Mouse (Mus musculus) heart, adult 9 months (tissue): ENCODE data around the gene Inafm2.

ENCODE experiments used
- DNase-seq, 2 experiments: peaks; one replicate each; pipeline ENCODE4 v3.0.0; 2022; ENCODE audit warnings: low spot score in 2 of 2

Inafm2 gene

DNA sequence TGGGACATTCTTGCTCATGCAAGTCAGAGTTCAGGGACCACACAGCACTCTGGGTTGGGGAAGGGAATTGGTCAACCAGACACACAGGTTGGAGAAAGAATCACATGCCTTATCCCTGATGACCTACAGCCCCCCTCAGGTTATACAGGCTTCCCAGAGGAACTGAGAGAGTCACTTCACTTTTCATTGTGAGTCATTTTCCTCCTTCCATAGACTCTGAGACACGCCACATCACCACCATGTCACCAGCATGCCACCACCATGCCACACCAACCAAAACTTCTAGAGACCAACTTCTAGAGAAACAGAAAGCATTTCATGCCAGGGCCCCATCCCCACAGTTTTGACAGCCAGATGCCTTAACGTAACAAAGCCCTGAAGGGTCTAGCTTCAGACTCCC, 18.7 kb upstream of the Inafm2 start:
- no peak for DNase-seq

DNA sequence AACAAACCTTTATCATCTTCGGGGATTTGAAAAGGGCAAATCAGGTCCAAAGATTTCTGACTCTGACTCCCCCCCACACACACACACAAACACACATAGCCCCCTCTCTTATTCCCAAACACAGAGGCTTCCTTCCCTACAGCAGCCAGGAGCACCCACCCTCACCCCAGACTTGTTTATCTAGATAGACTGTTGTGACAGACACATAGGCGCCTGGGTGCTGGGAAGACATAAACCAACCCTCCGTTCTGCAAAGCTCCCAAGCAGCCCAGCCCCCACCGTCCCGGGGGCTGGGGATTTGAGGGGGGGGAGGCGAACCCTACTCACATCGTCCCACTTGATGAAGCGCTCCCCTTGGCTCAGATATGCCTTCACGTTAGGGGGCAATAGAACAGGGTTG, 17.6 kb upstream of the Inafm2 start:
- no peak for DNase-seq

DNA sequence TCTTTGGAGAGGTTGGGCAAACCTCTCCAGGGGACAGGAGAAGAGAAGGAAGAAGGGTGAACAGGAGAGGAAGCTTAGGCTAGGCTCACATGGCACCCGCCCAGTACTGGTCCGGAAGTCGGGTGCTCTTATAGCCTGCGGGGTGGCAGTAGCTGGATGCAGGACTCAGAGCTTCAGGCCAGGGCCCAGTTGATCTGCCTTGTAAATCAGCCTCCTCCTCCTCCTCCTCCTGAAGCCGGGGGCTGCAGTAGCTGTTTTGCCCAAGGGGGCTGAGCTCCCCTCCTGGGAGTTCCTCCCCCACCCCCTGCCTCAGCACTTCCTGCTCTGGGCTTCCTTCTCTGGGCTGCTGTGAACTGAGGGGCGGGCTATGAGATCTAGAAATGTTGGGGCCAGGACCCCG, 17.2 kb upstream of the Inafm2 start, which contains the start of gene Plcb2:
Gene Plcb2 (minus strand): TSS at position 102 of the 400 bp plus-strand sequence.
- DNase-seq, result no peak

DNA sequence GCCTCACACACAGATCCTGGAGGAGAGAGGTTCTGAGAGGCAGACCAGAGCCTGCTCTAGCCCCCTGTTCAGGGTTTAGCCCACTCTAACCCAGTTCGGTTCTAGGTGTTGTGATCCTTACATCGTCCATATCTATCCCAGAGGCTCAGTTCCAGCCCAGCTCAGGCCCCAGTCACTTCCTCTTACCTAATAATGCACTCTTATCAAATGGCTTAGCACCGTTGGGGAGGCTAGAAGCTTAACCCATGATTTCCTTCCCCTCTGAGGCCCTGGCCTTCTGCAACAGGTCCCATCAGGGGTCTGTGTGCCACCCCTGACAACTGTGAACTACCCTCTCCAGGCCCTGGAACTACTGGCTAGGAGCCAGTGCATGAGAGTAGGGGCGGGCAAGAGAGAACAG, 16.4 kb upstream of the Inafm2 start:
- DNase-seq, result no peak

DNA sequence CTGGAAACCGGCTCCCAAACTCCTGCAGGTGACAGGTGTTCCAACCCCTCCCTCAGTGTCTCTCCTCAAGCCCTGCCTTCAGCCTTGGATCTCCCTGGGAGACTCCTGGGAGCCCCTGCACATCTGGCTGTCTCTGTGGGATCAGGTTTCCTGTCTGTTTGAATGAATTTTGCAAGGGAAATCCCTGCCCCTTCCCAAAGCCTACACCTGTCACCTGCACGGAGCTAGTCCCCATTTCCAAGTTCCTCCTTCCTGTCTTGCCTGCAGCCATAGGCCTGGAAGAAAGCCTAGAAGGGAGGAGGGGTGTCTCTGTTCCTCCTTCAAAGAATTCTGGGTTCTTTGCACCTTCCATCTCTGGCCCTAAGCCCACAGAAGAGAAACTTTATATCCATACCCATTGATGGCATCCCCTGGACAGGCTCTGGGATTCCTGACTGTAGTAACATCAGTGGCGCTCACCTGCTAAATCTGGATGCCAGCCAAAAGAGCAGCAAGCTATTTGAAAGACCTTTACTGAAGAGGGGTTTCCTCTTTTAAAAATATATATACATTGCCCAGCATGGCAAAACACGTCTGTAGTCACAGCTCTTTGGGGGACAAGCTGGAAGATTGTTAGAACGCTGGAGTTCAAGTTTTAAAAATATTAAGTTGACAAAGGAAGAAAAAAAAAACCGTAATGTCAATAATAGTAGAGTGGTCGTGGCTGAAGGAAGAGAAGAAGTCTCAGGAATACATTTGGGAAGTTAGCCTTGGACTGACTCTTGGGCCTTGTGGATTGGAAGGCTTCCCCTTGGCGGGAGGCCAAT, 15.5 kb upstream of the Inafm2 start:
- DNase-seq, result no peak

DNA sequence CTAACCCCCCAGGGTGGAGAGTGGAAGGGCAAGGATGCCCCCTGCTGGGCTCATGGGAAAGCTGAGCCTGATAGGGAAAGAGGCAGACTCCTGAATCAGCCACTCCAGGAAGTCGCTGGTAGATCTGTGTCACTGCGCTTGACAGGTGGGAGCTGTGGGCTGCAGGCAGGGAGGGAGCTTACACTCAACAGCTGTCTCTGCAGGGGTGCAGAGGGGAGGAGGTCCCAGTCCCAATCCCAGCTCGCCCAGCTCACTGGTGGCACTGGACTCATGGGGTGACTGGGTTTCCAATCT, 15.0 kb upstream of the Inafm2 start:
- DNase-seq, result peak in 1 of 2 experiments; percentile 63

DNA sequence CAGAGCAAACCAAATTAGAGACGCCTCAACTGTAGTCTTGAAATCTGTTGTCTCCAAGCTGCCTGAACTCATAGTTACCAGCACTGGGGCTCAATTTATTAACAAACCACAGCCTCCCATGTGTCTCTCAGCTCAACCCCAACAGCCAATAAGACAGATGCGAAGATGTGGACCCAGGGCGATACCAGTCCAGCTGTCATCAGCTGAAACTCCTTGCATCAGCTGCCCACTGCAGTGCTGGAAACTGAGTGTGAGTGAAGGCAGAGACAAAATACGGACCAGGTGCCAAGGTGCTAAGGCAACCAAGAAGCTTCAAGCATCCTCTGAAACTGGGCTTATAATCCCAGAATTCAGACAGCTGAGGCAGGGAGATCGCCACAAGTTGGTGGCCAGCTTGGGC, 13.6 kb upstream of the Inafm2 start:
- DNase-seq, result no peak

DNA sequence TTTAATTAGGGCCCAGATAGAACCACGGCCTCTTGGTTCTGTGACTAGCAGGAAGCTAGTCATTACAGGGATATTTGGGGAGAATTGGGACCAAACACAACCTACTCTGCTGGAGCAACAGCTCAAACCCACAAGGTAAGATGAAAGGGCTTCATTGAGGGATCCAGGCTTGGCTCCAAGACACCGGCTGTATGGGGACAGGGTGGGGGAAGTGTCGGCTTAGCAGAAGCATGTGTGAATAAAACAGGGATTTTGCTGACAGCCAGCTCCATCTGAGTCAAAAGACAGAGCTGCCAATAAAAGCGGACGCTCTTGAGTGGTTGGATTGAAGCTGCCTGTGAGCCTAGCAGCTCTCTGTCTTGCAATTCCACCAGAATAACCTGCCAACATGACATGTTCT, 12.2 kb upstream of the Inafm2 start:
- DNase-seq, result no peak

DNA sequence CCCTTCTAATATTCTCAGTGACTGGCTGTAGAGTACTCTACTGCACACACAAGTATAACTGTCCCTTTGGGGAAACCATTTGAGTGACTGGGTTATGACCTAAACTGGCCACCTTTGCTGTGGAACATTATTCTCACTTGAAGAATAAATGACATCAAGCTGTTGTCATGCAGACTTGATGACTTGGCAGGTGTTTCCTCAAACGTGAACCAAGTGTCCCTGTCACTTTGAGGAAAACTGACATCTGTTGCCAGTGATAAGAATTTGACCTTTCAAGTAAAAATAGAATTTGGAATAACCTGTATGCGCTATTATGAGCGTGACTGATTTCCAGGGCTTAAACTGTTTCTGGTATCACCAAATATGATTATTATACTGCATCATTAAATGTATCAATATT, 5.2 kb upstream of the Inafm2 start:
- no peak for DNase-seq

DNA sequence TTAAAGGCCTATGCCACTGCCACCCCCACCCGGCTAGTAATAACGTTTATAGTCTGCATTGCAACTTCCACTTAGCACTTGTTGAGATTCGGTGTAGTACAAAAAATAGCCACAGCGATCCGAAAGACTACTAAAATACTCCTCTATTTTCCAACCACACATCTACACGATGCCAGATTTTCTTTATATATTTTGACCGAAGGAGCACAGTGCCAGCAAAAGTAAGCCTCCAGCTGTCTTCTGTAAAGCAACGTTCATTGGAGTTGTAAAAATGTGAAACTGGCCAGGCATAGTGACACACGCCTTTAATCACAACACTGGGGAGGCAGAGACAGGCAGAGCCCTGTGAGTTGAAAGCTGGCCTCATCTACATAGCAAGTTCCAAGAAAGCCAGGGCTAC, 4.4 kb upstream of the Inafm2 start:
- no peak for DNase-seq

DNA sequence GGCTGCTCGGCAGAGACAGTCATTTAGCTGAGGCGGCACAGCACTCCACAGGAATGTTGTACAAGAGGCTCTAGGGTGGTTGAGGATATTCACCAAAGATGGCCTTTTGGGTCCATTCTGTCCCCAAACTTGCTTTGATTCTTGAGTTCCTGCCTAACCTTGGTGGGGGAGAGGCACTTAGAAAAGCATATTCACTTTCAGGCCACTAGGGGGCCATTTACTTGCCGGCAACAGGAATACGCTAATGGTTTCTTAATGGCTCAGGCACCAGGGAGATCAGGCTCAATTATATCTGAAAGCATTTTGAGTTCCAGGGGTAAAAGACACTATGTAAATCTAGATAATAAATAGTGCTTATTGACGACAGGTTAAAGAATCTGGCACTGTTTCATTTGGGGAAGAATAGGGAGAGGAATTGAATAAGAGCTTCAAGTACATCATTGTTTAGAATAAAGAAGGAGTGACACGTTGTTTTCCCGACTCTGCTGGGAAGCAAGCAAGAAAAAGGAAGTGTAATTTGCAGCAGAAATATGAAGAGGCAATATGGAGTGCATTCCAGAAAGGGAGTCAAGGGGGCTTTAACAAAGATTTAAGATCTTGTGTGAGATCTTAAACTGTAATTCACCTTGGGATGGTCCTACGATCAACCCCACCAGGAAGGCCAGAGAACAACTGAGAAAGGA, 2.2 kb upstream of the Inafm2 start:
- DNase-seq, result peak; percentile 62 to 64

DNA sequence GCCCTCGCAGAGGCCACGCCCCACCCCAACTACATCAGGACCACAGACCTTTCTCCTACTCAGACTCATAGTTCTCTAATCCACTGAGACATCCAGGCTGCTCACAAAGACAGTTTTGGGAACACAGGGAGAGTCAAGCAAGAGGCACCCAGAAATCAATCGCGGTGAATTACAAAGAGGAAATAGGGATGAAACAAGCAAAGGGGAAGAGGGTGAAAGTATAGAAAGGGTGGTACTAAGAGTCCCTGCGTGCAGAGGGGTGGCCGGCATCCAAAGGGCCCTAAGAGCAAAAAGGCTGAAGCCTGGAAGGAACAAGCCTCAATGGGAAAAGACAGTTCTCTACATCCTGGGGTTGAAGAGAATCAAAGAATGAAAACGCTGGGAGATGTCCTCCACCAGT, 937 bp upstream of the Inafm2 start:
- DNase-seq, result no peak

DNA sequence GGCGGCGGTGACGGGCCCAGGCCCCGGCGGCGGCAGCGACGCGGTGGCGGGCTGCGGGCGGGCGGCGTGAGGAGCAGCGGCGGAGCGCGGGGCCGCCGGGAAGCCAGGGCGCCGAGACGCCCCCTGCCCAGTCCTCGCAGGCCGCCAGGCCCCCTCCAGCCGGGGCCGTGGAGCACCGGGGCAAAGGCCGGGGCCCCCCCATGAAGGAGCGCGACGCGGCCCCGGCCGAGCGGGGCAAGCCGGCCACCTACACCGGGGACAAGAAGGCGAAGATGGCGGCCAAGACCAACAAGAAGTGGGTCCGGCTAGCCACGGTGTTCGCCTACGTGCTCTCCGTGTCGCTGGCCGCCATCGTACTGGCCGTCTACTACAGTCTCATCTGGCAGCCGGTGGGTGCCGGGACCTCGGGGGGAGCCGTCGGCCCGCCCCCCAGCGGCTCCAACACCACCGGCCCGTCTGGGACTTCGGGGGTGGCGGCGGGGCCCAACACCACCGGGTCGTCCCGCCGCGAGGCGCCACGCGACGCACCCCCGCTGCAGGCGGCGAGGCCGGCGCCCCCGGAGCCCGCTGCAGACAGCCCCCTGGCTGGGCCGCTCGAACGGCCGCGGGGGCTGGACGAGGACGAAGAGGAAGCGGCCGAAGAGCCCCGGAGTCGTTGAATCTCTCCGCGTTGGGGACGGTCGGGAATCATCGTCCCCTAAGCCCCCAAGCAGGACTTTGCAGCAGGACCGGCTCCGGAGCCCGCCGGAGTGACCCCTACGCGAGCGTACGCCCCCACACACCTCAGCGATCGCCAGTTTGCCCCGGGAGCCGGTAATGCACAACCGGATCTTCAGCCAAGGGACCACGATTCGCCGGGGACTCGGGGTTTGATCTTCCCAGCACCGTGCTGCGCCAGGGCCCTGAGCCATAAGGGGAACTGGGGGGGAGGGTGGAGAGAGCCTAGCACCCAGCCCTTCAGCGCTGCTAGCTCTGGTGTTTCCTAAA, 650 bp downstream of the Inafm2 start:
- peak in 1 of 2 experiments; percentile 48 for DNase-seq

DNA sequence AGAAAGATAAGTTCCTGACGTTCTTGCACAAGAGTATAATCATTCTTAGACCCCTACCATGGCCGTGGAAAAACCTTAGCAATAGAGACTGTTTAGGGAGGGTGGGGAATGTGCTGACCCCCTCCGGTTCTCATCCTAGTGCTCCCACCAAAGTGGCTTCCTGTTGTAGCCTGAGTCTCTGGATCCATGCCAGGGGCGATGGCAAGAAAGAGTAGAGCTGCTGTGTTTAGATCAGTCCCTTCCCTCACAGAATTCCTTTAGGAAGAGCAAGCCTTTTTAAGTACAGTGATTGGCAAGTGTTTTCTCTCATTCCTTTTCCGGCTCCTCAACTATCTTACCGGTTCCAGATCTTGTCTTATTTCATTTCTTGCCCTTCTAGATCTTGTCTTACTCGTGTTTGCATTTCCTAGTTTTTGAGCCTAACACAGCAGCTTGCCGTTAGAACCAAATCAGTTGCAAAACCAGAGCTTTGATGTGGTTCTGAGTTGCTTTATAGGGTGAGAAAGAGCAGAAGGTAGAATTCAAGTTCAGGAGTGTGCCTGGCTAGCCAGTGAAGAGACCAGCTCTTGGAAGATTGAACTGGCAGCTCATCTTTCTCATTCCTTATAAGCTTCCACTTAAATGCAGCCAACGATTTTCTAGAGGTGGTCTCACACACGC, 1.9 kb downstream of the Inafm2 start:
- DNase-seq, result peak in 1 of 2 experiments; percentile 21

DNA sequence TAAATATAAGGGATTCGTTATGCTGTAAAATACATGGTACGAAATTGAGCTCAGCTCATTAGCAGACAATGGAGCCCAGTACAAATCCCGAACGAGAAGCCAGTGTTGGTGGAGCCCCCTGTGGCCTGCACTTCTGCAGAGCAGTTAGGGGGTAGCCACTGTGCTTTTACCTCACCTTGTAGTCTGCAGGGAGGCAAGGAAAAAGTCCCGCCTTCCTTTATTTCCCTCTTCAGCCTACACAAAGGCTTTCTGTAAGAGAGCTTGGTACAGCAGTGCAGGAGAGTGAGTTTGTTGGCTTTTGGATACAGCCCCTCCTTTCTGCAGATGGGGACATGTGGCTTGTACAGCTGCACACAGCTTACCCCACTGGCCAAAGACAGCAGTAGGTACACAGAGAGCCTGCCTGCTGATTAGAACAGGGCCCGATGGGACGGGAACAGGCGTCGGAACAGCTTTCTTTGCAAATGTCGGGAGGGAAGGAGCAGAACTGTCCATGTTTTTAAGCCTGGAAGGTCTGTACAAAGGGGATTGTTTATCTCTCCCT, 3.9 kb downstream of the Inafm2 start:
- DNase-seq, result peak in 1 of 2 experiments; percentile 78

DNA sequence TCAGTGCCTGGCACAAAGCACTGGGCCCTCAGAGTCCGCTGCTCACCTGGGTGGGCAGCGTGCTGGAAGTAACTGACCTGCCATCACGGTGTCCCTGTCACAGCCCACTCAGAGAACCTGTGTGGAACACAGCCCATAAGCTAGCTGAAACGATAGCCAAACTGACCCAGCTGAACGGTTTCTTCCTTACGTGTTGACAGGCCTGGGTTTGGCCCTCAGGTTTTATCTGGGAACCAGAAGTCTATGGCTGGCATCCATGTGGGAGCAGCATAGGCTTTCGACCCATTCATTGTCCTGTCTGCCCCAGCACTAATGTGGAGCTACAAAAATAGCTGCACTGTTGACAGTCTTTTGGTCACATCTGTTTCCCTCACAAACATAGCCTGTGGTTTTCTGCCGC, 4.9 kb downstream of the Inafm2 start:
- peak; percentile 76 to 81 for DNase-seq

DNA sequence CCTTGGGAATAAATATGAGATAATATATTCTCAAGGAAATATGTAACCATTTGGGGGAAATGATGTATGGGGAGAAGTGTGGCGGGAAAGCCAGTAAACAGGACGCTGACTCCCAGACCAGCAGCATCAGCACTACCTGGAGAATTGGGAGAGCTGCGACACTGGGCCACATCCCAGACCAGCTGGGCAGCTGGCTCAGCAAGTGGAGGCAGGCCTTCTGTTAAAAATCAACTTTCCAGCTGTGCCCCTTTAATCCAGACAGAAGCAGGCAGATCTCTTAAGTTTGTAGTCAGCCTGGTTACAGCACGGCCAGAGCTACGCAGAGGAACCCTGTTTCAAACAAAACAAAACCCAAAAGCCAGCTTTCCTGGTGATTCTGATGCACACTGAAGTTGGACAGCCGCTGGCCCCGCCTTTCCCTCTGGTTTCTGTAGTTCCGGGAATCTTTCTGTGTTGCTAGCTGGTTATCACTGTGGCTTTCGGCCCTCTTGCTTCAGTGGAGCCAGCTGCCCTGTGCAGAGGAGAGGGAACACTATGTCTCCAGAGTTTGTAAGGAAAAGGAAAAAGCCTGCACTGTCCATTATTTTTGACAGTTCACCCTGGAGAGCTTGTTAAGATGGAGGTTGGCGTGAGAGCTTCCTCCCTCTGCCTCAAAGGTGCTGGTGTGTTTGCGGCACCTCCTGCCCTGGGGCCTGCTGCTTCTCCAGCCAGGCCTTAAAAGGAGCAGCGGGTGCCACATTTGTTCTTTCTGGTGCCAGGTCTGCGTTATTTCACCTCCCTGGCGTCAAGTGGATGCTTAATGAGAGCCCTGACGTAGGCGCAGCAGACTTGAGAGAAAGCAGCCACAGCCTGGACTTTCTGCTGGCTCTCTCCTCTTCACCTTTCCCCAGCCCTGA, 6.6 kb downstream of the Inafm2 start:
- DNase-seq, result peak; percentile 54 to 55

DNA sequence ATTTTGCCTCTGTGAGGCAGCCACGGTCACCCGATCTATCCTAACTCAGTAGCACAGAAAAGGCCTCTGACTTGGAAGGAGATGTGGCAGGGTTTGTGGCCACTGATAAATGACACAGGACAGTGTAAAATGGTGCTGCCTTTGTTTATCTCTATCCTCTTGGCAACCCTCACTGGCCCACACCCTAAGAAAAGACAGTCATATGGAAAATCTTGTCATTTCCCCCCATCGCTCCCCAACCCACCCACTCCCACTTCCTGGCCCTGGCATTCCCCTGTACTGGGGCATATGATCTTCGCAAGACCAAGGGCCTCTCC, 7.2 kb downstream of the Inafm2 start:
- DNase-seq, result no peak

DNA sequence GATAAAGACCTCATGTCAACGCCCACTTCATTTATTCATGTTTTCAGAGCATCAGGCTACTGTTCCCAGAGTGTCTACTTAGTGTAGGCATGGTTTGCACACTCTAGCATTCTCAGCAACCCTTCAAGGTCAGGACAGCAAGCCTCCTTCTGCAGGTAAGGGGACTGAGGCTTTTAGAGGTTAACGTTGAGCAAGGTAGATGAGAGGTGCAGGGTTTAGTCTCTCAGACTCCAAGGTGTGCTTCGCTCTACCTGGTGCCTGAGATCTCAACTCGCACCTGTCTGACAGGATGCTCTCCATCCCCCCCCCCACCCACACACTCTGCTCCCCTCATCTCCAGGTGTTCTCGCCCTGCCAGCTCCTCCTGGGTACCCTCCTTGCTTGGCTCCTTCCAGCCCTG, 8.6 kb downstream of the Inafm2 start:
- DNase-seq, result no peak

DNA sequence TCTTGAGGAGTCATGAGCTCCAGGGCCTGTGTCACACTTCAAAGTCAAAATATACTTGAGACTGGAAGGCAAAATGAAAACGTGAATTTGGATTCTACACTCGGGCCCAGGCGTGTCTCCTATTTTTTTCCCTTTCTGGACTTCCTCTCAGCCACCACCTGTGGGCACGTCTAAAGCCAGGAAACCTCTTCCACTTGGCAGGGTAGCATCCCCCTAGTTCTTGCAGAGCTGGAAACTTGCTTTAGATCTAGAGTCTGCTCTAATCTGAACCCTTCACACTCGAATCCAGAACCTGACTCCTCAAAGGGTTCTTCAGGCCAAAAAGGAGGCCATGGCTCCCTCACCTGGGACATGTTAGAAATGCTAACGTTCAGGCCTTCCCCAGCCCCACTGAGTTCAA, 9.8 kb downstream of the Inafm2 start:
- DNase-seq, result no peak

DNA sequence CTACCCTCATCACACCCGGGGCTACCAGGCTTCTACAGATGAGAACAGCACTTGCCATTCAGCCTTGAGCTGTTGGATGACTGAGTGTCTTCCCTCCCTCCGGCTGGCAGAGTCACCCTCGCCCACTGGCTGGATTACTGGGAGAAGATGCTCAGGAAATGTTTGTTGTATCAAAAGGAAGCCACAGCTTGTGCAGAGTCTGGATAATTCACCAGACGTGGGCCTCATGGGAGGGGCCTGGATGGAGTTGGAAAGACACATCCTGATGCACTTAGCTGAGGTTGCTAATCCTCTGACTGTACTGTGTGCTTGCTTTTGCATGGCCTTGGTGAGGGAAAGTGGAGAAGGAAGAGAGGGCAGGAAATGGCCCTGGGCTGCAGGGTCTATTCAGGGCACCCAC, 10.5 kb downstream of the Inafm2 start:
- DNase-seq, result no peak
